Mouse (Mus musculus) hindbrain, embryonic 13.5 days (tissue): Measurements from ENCODE around the gene Rae1. TPM values are rescaled to one million over a fixed set of nuclear protein-coding genes. Genes with fewer than 3 reads are reported as not detected.

Source experiments
- ATAC-seq: fragments of 200-750 bp; cut with Nextera tagmentation; 2 replicates; pipeline ENCODE4 v1.8.0; 2017; ENCODE audit warnings: moderate TSS enrichment; ENCODE audit not compliant: low FRiP score
- H3K27ac ChIP-seq: fragments of 300-500 bp; sonication (generic); 2 replicates; pipeline ENCODE4 v1.5.1; 2015; ENCODE audit warnings: inconsistent platforms, mild to moderate bottlenecking, moderate library complexity
- H3K27me3 ChIP-seq: fragments of 300-500 bp; sonication (generic); 2 replicates; pipeline ENCODE4 v1.6.1; 2015; ENCODE audit warnings: mild to moderate bottlenecking, inconsistent platforms
- H3K36me3 ChIP-seq: fragments of 300-500 bp; sonication (generic); 2 replicates; pipeline ENCODE4 v1.6.1; 2015; ENCODE audit warnings: mild to moderate bottlenecking, inconsistent platforms
- H3K4me1 ChIP-seq: fragments of 300-500 bp; sonication (generic); replicated peaks from 2 replicates; pipeline ENCODE4 v1.6.1; 2015; ENCODE audit warnings: inconsistent platforms
- H3K4me2 ChIP-seq: fragments of 300-500 bp; sonication (generic); 2 replicates; pipeline ENCODE4 v1.6.1; 2015; ENCODE audit warnings: inconsistent platforms, mild to moderate bottlenecking, moderate library complexity
- H3K4me3 ChIP-seq: fragments of 300-500 bp; sonication (generic); 2 replicates; pipeline ENCODE4 v1.5.1; 2015; ENCODE audit warnings: mild to moderate bottlenecking, inconsistent platforms
- H3K9ac ChIP-seq: fragments of 300-500 bp; sonication (generic); 2 replicates; pipeline ENCODE4 v1.6.1; 2015; ENCODE audit warnings: mild to moderate bottlenecking, inconsistent platforms
- H3K9me3 ChIP-seq: fragments of 300-500 bp; sonication (generic); 2 replicates; pipeline ENCODE4 v1.6.1; 2016; ENCODE audit warnings: inconsistent platforms
- WGBS: fragments of 180-500 bp; shearing (Covaris S2); methylation state at CpG from one replicate; pipeline ENCODE4 v1.1.7; 2015; 5-methylcytosine and 5-hydroxymethylcytosine counted together
- polyA plus RNA-seq: library from polyadenylated mRNA; unstranded; fragments of >200 nt; fragmentation: Nextera tagmentation; extraction: Ambion mirVana; gene quantifications from 2 replicates; pipeline ENCODE4 v1.2.1, GENCODE M21; 2015

Gene Rae1
- polyA plus RNA-seq, 1 experiment from 2014 or later: 118 TPM

- Histone ChIP-seq H3K9ac (peak overlapping the region; percentile 85), H3K27me3 (peaks cover 38% of the 10 kb centered on the region), H3K9me3 (no peaks in the 10 kb centered on the region), H3K4me1 (peaks cover 64% of the 10 kb centered on the region), H3K36me3 (no peaks in the 10 kb centered on the region), H3K4me2 (peak overlapping the region; percentile 91), H3K27ac (peak overlapping the region; percentile 80), H3K4me3 (peak overlapping the region; percentile 75)
- 0% methylated on average over 47 of the region's 51 CpGs for WGBS
- peak; percentile 50 for ATAC-seq
Observed at GRCm38 (mm10) chr2:173022056-173022681, 22.3 kb downstream of the Rae1 start.

- no peak for ATAC-seq
- peaks cover 71% of the 10 kb centered on the region for H3K4me1 ChIP-seq
- H3K4me2 ChIP-seq: peak overlapping the region; percentile 91
- 19% methylated on average over 10 of the region's 10 CpGs for WGBS
- peak overlapping the region; percentile 75 for H3K4me3 ChIP-seq
- H3K27me3 ChIP-seq: peaks cover 34% of the 10 kb centered on the region
- H3K36me3 ChIP-seq: peaks cover 5% of the 10 kb centered on the region; the same call in 1 of the 2 replicates
- H3K9ac ChIP-seq: peak overlapping the region; percentile 85
- H3K9me3 ChIP-seq: no peaks in the 10 kb centered on the region
- H3K27ac ChIP-seq: no peak overlapping the region
Observed at GRCm38 (mm10) chr2:173022813-173023212, 22.9 kb downstream of the Rae1 start.

GRCm38 (mm10) chr2:173023371-173023851 lies 23.5 kb downstream of the Rae1 start:
- no peak for ATAC-seq
- Histone ChIP-seq H3K27me3 (peaks cover 29% of the 10 kb centered on the region), H3K9me3 (no peaks in the 10 kb centered on the region), H3K4me3 (peak overlapping the region; percentile 75), H3K9ac (peak overlapping the region; percentile 85), H3K4me1 (peaks cover 77% of the 10 kb centered on the region), H3K27ac (no peak overlapping the region), H3K4me2 (peak overlapping the region; percentile 91), H3K36me3 (peaks cover 9% of the 10 kb centered on the region; the same call in 1 of the 2 replicates)
- WGBS: 89% methylated on average over 7 of the region's 7 CpGs

GRCm38 (mm10) chr2:173023966-173024365 lies 24.0 kb downstream of the Rae1 start:
- H3K36me3 ChIP-seq: peaks cover 9% of the 10 kb centered on the region; the same call in 1 of the 2 replicates
- H3K4me2 ChIP-seq: peak overlapping the region; percentile 91; the same call in 1 of the 2 replicates
- H3K9ac ChIP-seq: peak overlapping the region; percentile 85; the same call in 1 of the 2 replicates
- WGBS: 80% methylated on average over 4 of the region's 4 CpGs
- H3K27ac ChIP-seq: no peak overlapping the region
- ATAC-seq: no peak
- peaks cover 80% of the 10 kb centered on the region for H3K4me1 ChIP-seq
- H3K9me3 ChIP-seq: no peaks in the 10 kb centered on the region
- H3K4me3 ChIP-seq: peak overlapping the region; percentile 75; the same call in 1 of the 2 replicates
- peaks cover 24% of the 10 kb centered on the region for H3K27me3 ChIP-seq

GRCm38 (mm10) chr2:173024392-173024791 lies 24.5 kb downstream of the Rae1 start:
- Histone ChIP-seq H3K4me1 (peaks cover 77% of the 10 kb centered on the region), H3K27ac (no peak overlapping the region), H3K9me3 (no peaks in the 10 kb centered on the region), H3K9ac (no peak overlapping the region; the same call in 1 of the 2 replicates), H3K4me3 (no peak overlapping the region), H3K36me3 (peaks cover 9% of the 10 kb centered on the region; the same call in 1 of the 2 replicates), H3K4me2 (peak overlapping the region; percentile 91; the same call in 1 of the 2 replicates), H3K27me3 (peaks cover 19% of the 10 kb centered on the region)
- no peak for ATAC-seq
- 65% methylated on average over 8 of the region's 8 CpGs for WGBS

GRCm38 (mm10) chr2:173024938-173025337 lies 25.0 kb downstream of the Rae1 start:
- H3K9ac ChIP-seq: peak overlapping the region; percentile 56
- H3K4me1 ChIP-seq: peaks cover 71% of the 10 kb centered on the region
- peaks cover 13% of the 10 kb centered on the region for H3K36me3 ChIP-seq
- 15% methylated on average over 4 of the region's 4 CpGs for WGBS
- ATAC-seq: no peak
- peak overlapping the region; percentile 26; the same call in 1 of the 2 replicates for H3K27ac ChIP-seq
- peak overlapping the region; percentile 2; the same call in 1 of the 2 replicates for H3K4me3 ChIP-seq
- no peaks in the 10 kb centered on the region for H3K9me3 ChIP-seq
- peaks cover 14% of the 10 kb centered on the region for H3K27me3 ChIP-seq
- peak overlapping the region; percentile 18; the same call in 1 of the 2 replicates for H3K4me2 ChIP-seq

- Histone ChIP-seq H3K9me3 (no peaks in the 10 kb centered on the region), H3K4me3 (no peak overlapping the region), H3K36me3 (peaks cover 27% of the 10 kb centered on the region), H3K4me2 (no peak overlapping the region), H3K27me3 (peaks cover 1% of the 10 kb centered on the region; the same call in 1 of the 2 replicates), H3K4me1 (peaks cover 65% of the 10 kb centered on the region), H3K9ac (no peak overlapping the region), H3K27ac (no peak overlapping the region)
- WGBS: 87% methylated on average over 5 of the region's 5 CpGs
- no peak for ATAC-seq
Observed at GRCm38 (mm10) chr2:173026286-173026685, 26.4 kb downstream of the Rae1 start.

GRCm38 (mm10) chr2:173026688-173027131 lies 26.8 kb downstream of the Rae1 start:
- Histone ChIP-seq H3K27me3 (no peaks in the 10 kb centered on the region), H3K9ac (no peak overlapping the region), H3K4me2 (no peak overlapping the region), H3K27ac (no peak overlapping the region), H3K4me3 (no peak overlapping the region), H3K9me3 (no peaks in the 10 kb centered on the region), H3K4me1 (peaks cover 65% of the 10 kb centered on the region), H3K36me3 (peaks cover 31% of the 10 kb centered on the region)
- WGBS: 89% methylated on average over 3 of the region's 3 CpGs
- ATAC-seq: no peak

GRCm38 (mm10) chr2:173027169-173027823 lies 27.4 kb downstream of the Rae1 start:
- 91% methylated on average over 6 of the region's 6 CpGs for WGBS
- peaks cover 37% of the 10 kb centered on the region for H3K36me3 ChIP-seq
- no peak overlapping the region for H3K27ac ChIP-seq
- ATAC-seq: no peak
- no peak overlapping the region for H3K9ac ChIP-seq
- H3K27me3 ChIP-seq: no peaks in the 10 kb centered on the region
- H3K9me3 ChIP-seq: no peaks in the 10 kb centered on the region
- no peak overlapping the region for H3K4me2 ChIP-seq
- peaks cover 64% of the 10 kb centered on the region for H3K4me1 ChIP-seq
- no peak overlapping the region for H3K4me3 ChIP-seq

GRCm38 (mm10) chr2:173027824-173028495 lies 28.0 kb downstream of the Rae1 start:
- H3K9me3 ChIP-seq: no peaks in the 10 kb centered on the region
- ATAC-seq: no peak
- H3K9ac ChIP-seq: 0 out of 2 replicates have a peak overlapping the region, but pooled peaks have one; percentile 5
- no peak overlapping the region for H3K4me3 ChIP-seq
- peaks cover 57% of the 10 kb centered on the region for H3K4me1 ChIP-seq
- H3K4me2 ChIP-seq: no peak overlapping the region
- 0 out of 2 replicates have a peak overlapping the region, but pooled peaks have one; percentile 15 for H3K27ac ChIP-seq
- H3K27me3 ChIP-seq: no peaks in the 10 kb centered on the region
- WGBS: 79% methylated on average over 4 of the region's 4 CpGs
- peaks cover 43% of the 10 kb centered on the region for H3K36me3 ChIP-seq

- peaks cover 51% of the 10 kb centered on the region for H3K4me1 ChIP-seq
- H3K4me3 ChIP-seq: no peak overlapping the region
- H3K36me3 ChIP-seq: peaks cover 49% of the 10 kb centered on the region
- no peaks in the 10 kb centered on the region for H3K27me3 ChIP-seq
- no peak for ATAC-seq
- H3K27ac ChIP-seq: no peak overlapping the region
- H3K9ac ChIP-seq: 0 out of 2 replicates have a peak overlapping the region, but pooled peaks have one; percentile 5
- no peaks in the 10 kb centered on the region for H3K9me3 ChIP-seq
- WGBS: 89% methylated on average over 3 of the region's 3 CpGs
- H3K4me2 ChIP-seq: no peak overlapping the region
Observed at GRCm38 (mm10) chr2:173028508-173029031, 28.7 kb downstream of the Rae1 start.
